Mouse (Mus musculus) kidney, embryonic 14.5 days (tissue): ENCODE data around the gene Usp34. TPM values are rescaled to one million over a fixed set of nuclear protein-coding genes. Genes with fewer than 3 reads are reported as not detected.
A peak's percentile ranks its signal among the peaks of the same experiment; 100 is the strongest.
"Not testable (repeated sequence)": the region's sequence is repeated elsewhere in the genome, so short reads cannot be mapped to it uniquely, and the experiment has no call there.

ENCODE experiments used
- ATAC-seq: fragments of 200-750 bp; cut with Nextera tagmentation; 2 replicates; pipeline ENCODE4 v1.8.0; 2017; ENCODE audit warnings: moderate number of reproducible peaks, mild to moderate bottlenecking, moderate TSS enrichment, moderate library complexity; ENCODE audit not compliant: low FRiP score, low TSS enrichment
- H3K27ac ChIP-seq: fragments of 300-500 bp; sonication (generic); 2 replicates; pipeline ENCODE4 v1.5.1; 2014; ENCODE audit warnings: low read depth, mild to moderate bottlenecking, low read length, moderate library complexity, mixed read lengths
- H3K27me3 ChIP-seq: fragments of 300-500 bp; sonication (generic); 2 replicates; pipeline ENCODE4 v1.6.1; 2014; ENCODE audit warnings: mild to moderate bottlenecking, low read length; ENCODE audit not compliant: control insufficient read depth, insufficient read depth
- H3K36me3 ChIP-seq: fragments of 300-500 bp; sonication (generic); 2 replicates; pipeline ENCODE4 v1.6.1; 2014; ENCODE audit warnings: low read length, mixed read lengths; ENCODE audit not compliant: control insufficient read depth, insufficient read depth
- H3K4me1 ChIP-seq: fragments of 300-500 bp; sonication (generic); 2 replicates; pipeline ENCODE4 v1.6.1; 2014; ENCODE audit warnings: low read length, mixed read lengths; ENCODE audit not compliant: control insufficient read depth, insufficient read depth
- H3K4me2 ChIP-seq: fragments of 300-500 bp; sonication (generic); replicated peaks from 2 replicates; pipeline ENCODE4 v1.6.1; 2014; ENCODE audit warnings: low read depth, mild to moderate bottlenecking, low read length
- H3K4me3 ChIP-seq: fragments of 300-500 bp; sonication (generic); 2 replicates; pipeline ENCODE4 v1.5.1; 2014; ENCODE audit warnings: mild to moderate bottlenecking, low read length
- H3K9ac ChIP-seq: fragments of 300-500 bp; sonication (generic); 2 replicates; pipeline ENCODE4 v1.6.1; 2014; ENCODE audit warnings: low read depth, mild to moderate bottlenecking, low read length, moderate library complexity
- H3K9me3 ChIP-seq: fragments of 300-500 bp; sonication (generic); 2 replicates; pipeline ENCODE4 v1.6.1; 2016; ENCODE audit warnings: low read length; ENCODE audit not compliant: control insufficient read depth
- WGBS: fragments of 180-500 bp; shearing (Covaris S2); extraction: QIAGEN DNeasy Blood & Tissue Kit; methylation state at CpG from one replicate; pipeline ENCODE4 v1.1.7; 2014; 5-methylcytosine and 5-hydroxymethylcytosine counted together
- microRNA-seq: library from miRNA; unstranded; fragments of <30 nt; microRNA quantifications from one replicate; pipeline ENCODE4, GENCODE M21; 2016
- polyA plus RNA-seq: library from polyadenylated mRNA; unstranded; fragments of >200 nt; fragmentation: Nextera tagmentation; extraction: Ambion mirVana; gene quantifications from 2 replicates; pipeline ENCODE4 v1.2.1, GENCODE M21; 2014

Usp34 gene
- polyA plus RNA-seq, 1 experiment from 2014 or later: 45.5 TPM

GRCm38 (mm10) chr11:23498609-23499008, 191.9 kb downstream of the Usp34 start:
- peaks cover 23% of the 10 kb centered on the region for H3K36me3 ChIP-seq
- no peak for ATAC-seq
- 75% methylated on average over 5 of the region's 5 CpGs for WGBS
- no peaks in the 10 kb centered on the region for H3K9me3 ChIP-seq
- H3K9ac ChIP-seq: peak overlapping the region; percentile 43; the same call in 1 of the 2 replicates
- H3K27ac ChIP-seq: 0 out of 2 replicates have a peak overlapping the region, but pooled peaks have one; percentile 33
- H3K4me3 ChIP-seq: peak overlapping the region; percentile 23
- H3K4me1 ChIP-seq: peaks cover 15% of the 10 kb centered on the region
- H3K4me2 ChIP-seq: peak overlapping the region; percentile 38
- no peaks in the 10 kb centered on the region for H3K27me3 ChIP-seq

GRCm38 (mm10) chr11:23504801-23505200, 198.1 kb downstream of the Usp34 start:
- H3K9me3 ChIP-seq, ATAC-seq, H3K27me3 ChIP-seq, H3K4me3 ChIP-seq, H3K36me3 ChIP-seq, H3K27ac ChIP-seq, H3K4me1 ChIP-seq, H3K4me2 ChIP-seq, H3K9ac ChIP-seq: not testable (repeated sequence)
- WGBS: 69% methylated on average over 5 of the region's 5 CpGs

- WGBS: 42% methylated on average over 4 of the region's 4 CpGs
These were observed 208.1 kb downstream of the Usp34 start for GRCm38 (mm10) chr11:23514785-23515184.

GRCm38 (mm10) chr11:23515315-23515714, 208.6 kb downstream of the Usp34 start:
- H3K4me3 ChIP-seq: no peak overlapping the region
- H3K27ac ChIP-seq: no peak overlapping the region
- no peak overlapping the region for H3K9ac ChIP-seq
- WGBS: 90% methylated on average over 2 of the region's 2 CpGs
- H3K36me3 ChIP-seq: no peaks in the 10 kb centered on the region
- no peaks in the 10 kb centered on the region for H3K27me3 ChIP-seq
- H3K4me2 ChIP-seq: no peak overlapping the region
- no peaks in the 10 kb centered on the region for H3K4me1 ChIP-seq
- no peaks in the 10 kb centered on the region for H3K9me3 ChIP-seq
- ATAC-seq: no peak

More at GRCm38 (mm10) chr11:23514785-23515184, 208.1 kb downstream of the Usp34 start:
- H3K36me3 ChIP-seq, H3K4me1 ChIP-seq, ATAC-seq, H3K4me3 ChIP-seq, H3K27me3 ChIP-seq, H3K4me2 ChIP-seq, H3K27ac ChIP-seq, H3K9me3 ChIP-seq, H3K9ac ChIP-seq: not testable (repeated sequence)

GRCm38 (mm10) chr11:23518981-23519380, 212.3 kb downstream of the Usp34 start:
- no peak overlapping the region for H3K9ac ChIP-seq
- no peak for ATAC-seq
- H3K4me1 ChIP-seq: no peaks in the 10 kb centered on the region
- H3K9me3 ChIP-seq: no peaks in the 10 kb centered on the region
- H3K36me3 ChIP-seq: no peaks in the 10 kb centered on the region
- no peak overlapping the region for H3K4me2 ChIP-seq
- 81% methylated on average over 3 of the region's 3 CpGs for WGBS
- no peaks in the 10 kb centered on the region for H3K27me3 ChIP-seq
- no peak overlapping the region for H3K4me3 ChIP-seq
- no peak overlapping the region for H3K27ac ChIP-seq

- no peak for ATAC-seq
These were observed 213.9 kb downstream of the Usp34 start, which contains the start of gene 1700093K21Rik for GRCm38 (mm10) chr11:23520473-23521205. Gene 1700093K21Rik (minus strand): TSS chr11:23521155.

GRCm38 (mm10) chr11:23537446-23537845, 230.8 kb downstream of the Usp34 start:
- Histone ChIP-seq H3K27me3 (no peaks in the 10 kb centered on the region), H3K4me1 (no peaks in the 10 kb centered on the region), H3K27ac (no peak overlapping the region), H3K4me3 (no peak overlapping the region), H3K9ac (no peak overlapping the region), H3K9me3 (no peaks in the 10 kb centered on the region), H3K4me2 (no peak overlapping the region), H3K36me3 (no peaks in the 10 kb centered on the region)
- ATAC-seq: no peak
- 89% methylated on average over 2 of the region's 2 CpGs for WGBS

More at GRCm38 (mm10) chr11:23520473-23521205, 213.9 kb downstream of the Usp34 start, which contains the start of gene 1700093K21Rik:
- no peak within 1 kb of the TSS for H3K4me3 ChIP-seq
- H3K36me3 ChIP-seq: no peaks in the 10 kb centered on the region
- H3K27me3 ChIP-seq: no peaks in the 10 kb centered on the region
- WGBS: 51% methylated on average over 5 of the region's 5 CpGs
- H3K27ac ChIP-seq: no peak within 1 kb of the TSS
- H3K4me1 ChIP-seq: no peaks in the 10 kb centered on the region
- H3K9ac ChIP-seq: no peak within 1 kb of the TSS
- no peak within 1 kb of the TSS for H3K4me2 ChIP-seq
- no peaks in the 10 kb centered on the region for H3K9me3 ChIP-seq

Small RNA genes within 50 kb of the gene (microRNA-seq; reads per million reads assigned to microRNA genes)
- gene Gm47279: not detected

Other genes with a start within 250 kb of the Usp34 start
- 77.9 and 149 TPM in 2 replicates for gene Xpo1, start 50.9 kb upstream of the Usp34 start, polyA plus RNA-seq
- gene Ahsa2, start 191.1 kb downstream of the Usp34 start, polyA plus RNA-seq: 78.7 and 87.5 TPM in 2 replicates
- gene 1700093K21Rik, start 214.3 kb downstream of the Usp34 start, polyA plus RNA-seq: not detected in 2 replicates